Mouse (Mus musculus): ENCODE measurements around the gene Tvp23b.

DNA sequence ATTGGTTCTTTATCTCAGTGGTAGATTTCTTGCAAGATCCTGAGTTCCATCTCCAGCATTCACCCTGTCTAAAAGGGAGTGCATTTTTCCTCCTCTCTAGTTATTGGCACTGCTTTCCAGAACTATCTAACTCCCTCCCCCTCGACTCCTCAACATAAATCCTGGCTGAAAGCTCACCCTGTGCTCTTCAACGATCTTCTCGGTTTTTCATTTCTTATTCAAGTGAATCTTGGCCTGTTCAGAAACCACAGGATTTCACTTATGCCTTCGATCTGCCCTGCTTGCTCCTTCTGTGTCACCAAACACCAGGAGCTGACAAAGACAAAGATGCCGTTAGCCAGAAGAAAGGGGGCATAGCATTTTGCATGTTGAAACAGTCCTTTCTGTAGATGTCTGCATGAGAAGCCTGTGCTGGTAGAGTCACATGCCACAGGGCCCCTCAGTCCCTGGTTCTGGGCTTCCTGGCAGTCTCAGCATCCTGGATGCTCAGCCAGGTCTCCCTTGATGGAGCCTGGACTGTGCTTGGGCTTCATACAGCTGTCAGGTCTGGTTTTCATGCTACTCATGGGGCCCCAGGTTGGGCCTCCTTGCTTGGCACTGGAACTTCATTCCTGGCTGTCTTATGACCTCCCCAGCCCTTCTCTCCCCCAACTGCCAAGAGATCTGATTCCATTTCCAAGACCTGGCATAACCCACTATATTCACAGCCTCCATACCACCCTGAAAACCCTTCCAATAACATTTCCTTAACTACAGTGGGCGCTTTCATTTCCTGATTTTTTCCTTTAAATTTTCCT lies 40.9 kb downstream of the Tvp23b start:
- TF ChIP-seq CTCF (IDR thresholded peaks at IDR 0.05 in 2 of 3, conservative IDR thresholded peaks at IDR 0.05 in 1 of 3; ENCODE audit: control insufficient read depth in 1 of 3, insufficient read depth in 1 of 3, low read depth in 2 of 3, low read length in 3 of 3, poor library complexity in 1 of 3, severe bottlenecking in 1 of 3) (no peak), CHD2 (IDR thresholded peaks at IDR 0.05; ENCODE audit: low read length) (no peak), SIN3A (IDR thresholded peaks at IDR 0.05; ENCODE audit: low read length) (no peak), MAFK (IDR thresholded peaks at IDR 0.05; ENCODE audit: borderline replicate concordance, low read depth, low read length) (no peak), USF1 (IDR thresholded peaks at IDR 0.05; ENCODE audit: low read depth, low read length) (no peak)

All from MEL (cell line).